Comparison of ENCODE assay signal across 23 mouse cellular contexts in genomic region chr15:67036341-67036740, GRCm38 (mm10).
"Had no signal": no experiment of that assay in that cellular context is flagged by ENCODE, and none has a peak within 500 bp of the region (broad histone marks: within the 10 kb centered on the region; RNA-seq: fewer than 3 reads in every experiment).

No protein-coding gene starts in this region.

- ATAC-seq: liver, embryonic 12.5 days; midbrain, embryonic 13.5 days; midbrain, embryonic 16.5 days had no signal

- DNase-seq: kidney, postnatal 25 days; layer of hippocampus, adult 9-11 months; liver; lung, adult 18-20 months; lung, postnatal 10 days; lung, postnatal 36 days; retina, postnatal 1 day; right cerebral cortex, postnatal 25 days; spleen, adult 18-20 months; thymus, postnatal 25 days had no signal

- H3K27me3 ChIP-seq: limb, embryonic 13.5 days; lung, embryonic 15.5 days; megakaryocyte, embryonic 14.5 days; midbrain, embryonic 13.5 days; neural tube, embryonic 13.5 days; stomach, embryonic 15.5 days had no signal

- H3K27ac ChIP-seq: layer of hippocampus, adult 2 months; limb, embryonic 10.5 days; limb, embryonic 13.5 days; liver, embryonic 12.5 days; liver, embryonic 15.5 days; lung, embryonic 15.5 days; midbrain, embryonic 10.5 days; midbrain, embryonic 13.5 days; neural tube, embryonic 13.5 days; stomach, embryonic 15.5 days had no signal

- H3K9me3 ChIP-seq: limb, embryonic 10.5 days; limb, embryonic 13.5 days; liver, embryonic 12.5 days; liver, embryonic 15.5 days; lung, embryonic 15.5 days; megakaryocyte, embryonic 14.5 days; midbrain, embryonic 10.5 days; midbrain, embryonic 13.5 days; neural tube, embryonic 13.5 days; stomach, embryonic 15.5 days had no signal

- H3K36me3 ChIP-seq: limb, embryonic 10.5 days; limb, embryonic 13.5 days; liver, embryonic 12.5 days; liver, embryonic 15.5 days; lung, embryonic 15.5 days; midbrain, embryonic 10.5 days; midbrain, embryonic 13.5 days; neural tube, embryonic 13.5 days; stomach, embryonic 15.5 days had no signal

- H3K4me2 ChIP-seq: limb, embryonic 13.5 days; liver, embryonic 12.5 days; liver, embryonic 15.5 days; lung, embryonic 15.5 days; midbrain, embryonic 13.5 days; neural tube, embryonic 13.5 days; stomach, embryonic 15.5 days had no signal

- H3K9ac ChIP-seq: limb, embryonic 13.5 days; liver, embryonic 12.5 days; liver, embryonic 15.5 days; lung, embryonic 15.5 days; midbrain, embryonic 13.5 days; neural tube, embryonic 13.5 days; stomach, embryonic 15.5 days had no signal

- H3K4me3 ChIP-seq: layer of hippocampus, adult 2 months; limb, embryonic 10.5 days; limb, embryonic 13.5 days; liver, embryonic 12.5 days; liver, embryonic 15.5 days; lung, embryonic 15.5 days; megakaryocyte, embryonic 14.5 days; midbrain, embryonic 10.5 days; midbrain, embryonic 13.5 days; myocyte; neural tube, embryonic 13.5 days; stomach, embryonic 15.5 days had no signal
